Mouse (Mus musculus) kidney, embryonic 15.5 days (tissue): ENCODE data around the gene Duox2. TPM values are rescaled to one million over a fixed set of nuclear protein-coding genes. Genes with fewer than 3 reads are reported as not detected.
"Not testable (repeated sequence)": the region's sequence is repeated elsewhere in the genome, so short reads cannot be mapped to it uniquely, and the experiment has no call there.

Experiments used
- ATAC-seq: fragments of 200-750 bp; cut with Nextera tagmentation; replicated peaks from 2 replicates; pipeline ENCODE4 v1.8.0; 2017; ENCODE audit warnings: moderate TSS enrichment; ENCODE audit not compliant: low FRiP score
- H3K27ac ChIP-seq: fragments of 300-500 bp; sonication (generic); 2 replicates; pipeline ENCODE4 v1.5.1; 2015; ENCODE audit warnings: mild to moderate bottlenecking, inconsistent platforms
- H3K27me3 ChIP-seq: fragments of 300-500 bp; sonication (generic); 2 replicates; pipeline ENCODE4 v1.6.1; 2015; ENCODE audit warnings: inconsistent platforms
- H3K36me3 ChIP-seq: fragments of 300-500 bp; sonication (generic); 2 replicates; pipeline ENCODE4 v1.6.1; 2015; ENCODE audit warnings: inconsistent platforms
- H3K4me1 ChIP-seq: fragments of 300-500 bp; sonication (generic); 2 replicates; pipeline ENCODE4 v1.6.1; 2015; ENCODE audit warnings: inconsistent platforms
- H3K4me2 ChIP-seq: fragments of 300-500 bp; sonication (generic); 2 replicates; pipeline ENCODE4 v1.6.1; 2015; ENCODE audit warnings: moderate library complexity, mild to moderate bottlenecking, inconsistent platforms
- H3K4me3 ChIP-seq: fragments of 300-500 bp; sonication (generic); replicated peaks from 2 replicates; pipeline ENCODE4 v1.5.1; 2015; ENCODE audit warnings: mild to moderate bottlenecking, inconsistent platforms
- H3K9ac ChIP-seq: fragments of 300-500 bp; sonication (generic); 2 replicates; pipeline ENCODE4 v1.6.1; 2015; ENCODE audit warnings: mild to moderate bottlenecking, inconsistent platforms
- H3K9me3 ChIP-seq: fragments of 300-500 bp; sonication (generic); replicated peaks from 2 replicates; pipeline ENCODE4 v1.6.1; 2016; ENCODE audit warnings: inconsistent platforms
- whole genome bisulfite sequencing: fragments of 180-500 bp; shearing (Covaris S2); methylation state at CpG from one replicate; pipeline ENCODE4 v1.1.7; 2015; ENCODE audit warnings: mixed read lengths; 5-methylcytosine and 5-hydroxymethylcytosine counted together
- polyA plus RNA-seq: library from polyadenylated mRNA; unstranded; fragments of >200 nt; fragmentation: Nextera tagmentation; extraction: Ambion mirVana; gene quantifications from 2 replicates; pipeline ENCODE4 v1.2.1, GENCODE M21; 2015

Duox2 gene
- 0.10 and 0.19 TPM in 2 replicates for polyA plus RNA-seq

DNA sequence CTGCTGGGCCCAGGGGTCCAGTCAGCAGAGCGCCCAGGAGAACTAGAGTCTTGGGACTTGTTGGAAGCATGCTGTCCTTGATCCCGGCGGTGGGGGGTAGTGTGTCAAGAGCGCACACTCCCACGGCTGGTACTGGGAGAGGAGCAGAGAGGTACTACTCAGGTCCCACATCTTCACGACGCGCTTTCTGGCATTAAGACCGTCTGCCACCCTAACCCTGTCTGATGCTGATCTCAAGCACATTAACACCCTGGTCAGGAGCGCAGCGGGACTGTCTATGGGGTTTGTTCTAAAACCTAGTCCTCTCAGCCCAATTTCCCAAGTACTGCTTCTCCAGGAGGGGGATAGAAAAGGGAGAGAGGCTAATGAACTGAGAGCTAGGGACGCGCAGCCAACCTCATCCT is at the start of gene Duox2:
TSS of gene Duox2 (minus strand) at position 354 of the 404 bp plus-strand sequence.
- no peak for ATAC-seq
- H3K27me3 ChIP-seq: peaks cover 100% of the 10 kb centered on the region
- H3K36me3 ChIP-seq: no peaks in the 10 kb centered on the region
- peak within 1 kb of the TSS; percentile 52 for H3K4me2 ChIP-seq
- peak within 1 kb of the TSS; percentile 33 for H3K4me3 ChIP-seq
- 3% methylated on average over 13 of the region's 13 CpGs for WGBS
- H3K9me3 ChIP-seq: no peaks in the 10 kb centered on the region
- H3K9ac ChIP-seq: no peak within 1 kb of the TSS
- H3K27ac ChIP-seq: no peak within 1 kb of the TSS
- H3K4me1 ChIP-seq: peaks cover 46% of the 10 kb centered on the region

DNA sequence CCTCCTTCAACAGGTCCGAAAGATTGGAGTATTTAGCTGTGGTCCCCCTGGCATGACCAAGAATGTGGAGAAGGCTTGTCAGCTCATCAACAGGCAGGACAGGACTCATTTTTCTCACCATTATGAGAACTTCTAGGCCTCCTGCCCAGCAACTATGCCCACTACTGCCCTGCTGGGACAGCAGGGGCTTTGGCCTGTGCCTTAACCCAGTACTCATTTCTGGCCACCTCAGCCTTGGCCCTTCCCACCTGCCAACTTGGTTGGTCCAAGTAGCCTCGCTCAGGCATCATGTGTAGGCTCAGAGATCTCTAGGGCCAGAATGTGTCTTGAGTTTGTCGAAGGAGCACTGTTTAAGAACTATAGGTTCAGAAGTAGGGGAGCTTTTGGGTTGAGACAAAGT is 49.0 kb upstream of the Duox2 start:
- no peaks in the 10 kb centered on the region for H3K36me3 ChIP-seq
- H3K4me3 ChIP-seq: no peak overlapping the region
- ATAC-seq: no peak
- H3K9me3 ChIP-seq: no peaks in the 10 kb centered on the region
- no peaks in the 10 kb centered on the region for H3K27me3 ChIP-seq
- H3K9ac ChIP-seq: no peak overlapping the region
- H3K4me1 ChIP-seq: peaks cover 33% of the 10 kb centered on the region
- WGBS: 97% methylated on average over 3 of the region's 3 CpGs
- no peak overlapping the region for H3K4me2 ChIP-seq
- H3K27ac ChIP-seq: no peak overlapping the region

DNA sequence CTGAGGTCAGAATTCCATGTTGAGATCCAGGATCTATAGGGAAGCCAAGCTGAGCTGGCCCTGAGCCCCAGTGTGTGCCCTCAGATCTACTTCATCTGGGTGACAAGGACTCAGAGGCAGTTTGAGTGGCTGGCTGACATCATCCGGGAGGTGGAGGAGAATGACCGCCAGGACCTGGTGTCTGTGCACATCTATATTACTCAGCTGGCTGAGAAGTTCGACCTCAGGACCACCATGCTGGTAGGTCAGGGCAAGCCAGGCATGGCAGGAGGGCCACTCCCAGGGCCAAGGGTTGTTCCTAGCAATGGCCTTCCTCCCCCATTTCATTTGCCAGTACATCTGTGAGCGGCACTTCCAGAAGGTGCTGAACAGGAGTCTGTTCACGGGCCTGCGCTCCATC is 47.9 kb upstream of the Duox2 start:
- 78% methylated on average over 6 of the region's 6 CpGs for WGBS
- peaks cover 22% of the 10 kb centered on the region for H3K4me1 ChIP-seq
- not testable (repeated sequence) for H3K27ac ChIP-seq, H3K9ac ChIP-seq, ATAC-seq, H3K4me3 ChIP-seq, H3K9me3 ChIP-seq, H3K36me3 ChIP-seq, H3K27me3 ChIP-seq, H3K4me2 ChIP-seq

DNA sequence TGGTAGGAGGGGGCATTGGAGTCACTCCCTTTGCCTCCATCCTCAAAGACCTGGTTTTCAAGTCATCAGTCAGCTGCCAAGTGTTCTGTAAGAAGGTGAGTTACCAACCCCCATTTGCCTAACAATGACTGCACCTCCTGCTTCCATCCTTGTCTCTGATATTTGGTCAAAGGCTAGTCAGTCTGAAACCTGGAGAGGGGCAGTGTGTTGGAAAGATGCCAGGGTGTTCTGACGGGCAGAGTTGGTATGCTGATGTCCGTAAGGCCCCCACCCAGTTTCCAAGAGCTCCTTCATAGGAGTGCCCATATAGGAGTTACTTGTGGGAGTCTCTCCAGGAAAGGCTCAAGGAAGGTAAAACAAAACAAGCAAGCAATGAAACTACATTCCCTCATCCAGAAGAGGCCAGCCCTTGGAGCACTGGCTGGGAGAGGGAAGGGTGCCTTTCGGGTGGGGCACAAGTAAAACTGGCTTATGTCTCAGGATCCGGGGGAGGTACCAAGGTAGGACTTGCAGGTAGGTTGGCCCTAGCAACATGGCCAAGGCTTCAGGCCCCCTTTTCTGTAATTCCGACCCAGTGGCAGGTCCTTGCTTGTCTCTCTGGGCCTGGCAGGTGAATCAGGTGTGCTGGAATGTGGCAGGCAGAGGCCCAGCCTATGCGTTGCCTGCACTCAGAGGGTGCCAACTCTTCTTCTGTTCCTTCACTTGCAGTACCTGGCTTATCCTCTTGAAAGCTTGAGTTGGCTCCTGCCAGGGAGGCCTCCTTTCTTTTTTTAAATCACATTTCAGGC is 47.1 kb upstream of the Duox2 start:
- H3K4me3 ChIP-seq: no peak overlapping the region
- no peaks in the 10 kb centered on the region for H3K27me3 ChIP-seq
- H3K27ac ChIP-seq: no peak overlapping the region
- no peak overlapping the region for H3K4me2 ChIP-seq
- WGBS: 78% methylated on average over 6 of the region's 6 CpGs
- H3K9ac ChIP-seq: no peak overlapping the region
- no peaks in the 10 kb centered on the region for H3K36me3 ChIP-seq
- peaks cover 19% of the 10 kb centered on the region for H3K4me1 ChIP-seq
- H3K9me3 ChIP-seq: no peaks in the 10 kb centered on the region
- no peak for ATAC-seq

DNA sequence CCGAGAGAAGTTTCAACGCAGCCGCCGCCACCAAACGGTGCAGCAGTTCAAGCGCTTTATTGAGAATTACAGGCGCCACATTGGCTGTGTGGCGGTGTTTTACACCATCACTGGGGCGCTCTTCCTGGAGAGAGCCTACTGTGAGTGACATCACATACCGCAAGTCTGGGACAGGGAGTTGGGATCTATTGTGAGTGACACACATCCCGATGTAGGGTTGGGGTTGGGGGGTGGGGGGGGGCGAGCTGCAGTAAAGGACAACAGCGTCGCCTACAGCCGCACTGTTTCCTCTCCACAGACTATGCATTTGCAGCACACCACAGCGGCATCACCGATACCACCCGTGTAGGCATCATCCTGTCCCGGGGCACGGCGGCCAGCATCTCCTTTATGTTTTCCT is 39.0 kb upstream of the Duox2 start:
- WGBS: 61% methylated on average over 21 of the region's 21 CpGs
- peak overlapping the region; percentile 32 for H3K4me2 ChIP-seq
- no peaks in the 10 kb centered on the region for H3K9me3 ChIP-seq
- no peaks in the 10 kb centered on the region for H3K4me1 ChIP-seq
- H3K4me3 ChIP-seq: no peak overlapping the region
- no peak overlapping the region for H3K27ac ChIP-seq
- H3K36me3 ChIP-seq: no peaks in the 10 kb centered on the region
- H3K9ac ChIP-seq: no peak overlapping the region
- ATAC-seq: no peak
- H3K27me3 ChIP-seq: peaks cover 7% of the 10 kb centered on the region; the same call in 1 of the 2 replicates

DNA sequence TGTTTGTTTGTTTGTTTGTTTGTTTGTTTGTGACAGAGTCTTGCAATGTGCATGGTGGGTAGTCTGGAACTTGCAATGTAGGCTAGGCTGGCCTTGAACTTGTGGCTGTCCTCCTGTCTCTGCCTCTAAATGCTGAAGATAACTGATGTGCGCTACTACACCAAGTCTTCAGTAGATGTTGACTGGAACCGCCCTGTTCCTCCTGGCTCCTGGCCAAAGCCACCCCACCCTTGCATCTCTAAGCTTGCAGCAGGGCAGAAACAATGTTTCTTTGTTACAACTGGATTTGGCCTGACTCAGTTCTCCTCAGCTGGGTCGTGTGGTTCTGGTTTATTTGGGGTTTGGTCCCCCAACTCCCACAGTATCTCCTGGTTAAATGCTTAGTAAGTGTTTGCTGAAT is 35.9 kb upstream of the Duox2 start:
- peaks cover 7% of the 10 kb centered on the region; the same call in 1 of the 2 replicates for H3K27me3 ChIP-seq
- no peak overlapping the region for H3K9ac ChIP-seq
- no peak for ATAC-seq
- no peak overlapping the region for H3K4me2 ChIP-seq
- H3K9me3 ChIP-seq: no peaks in the 10 kb centered on the region
- 68% methylated on average over 3 of the region's 3 CpGs for WGBS
- no peak overlapping the region for H3K4me3 ChIP-seq
- H3K27ac ChIP-seq: no peak overlapping the region
- H3K4me1 ChIP-seq: no peaks in the 10 kb centered on the region
- no peaks in the 10 kb centered on the region for H3K36me3 ChIP-seq

DNA sequence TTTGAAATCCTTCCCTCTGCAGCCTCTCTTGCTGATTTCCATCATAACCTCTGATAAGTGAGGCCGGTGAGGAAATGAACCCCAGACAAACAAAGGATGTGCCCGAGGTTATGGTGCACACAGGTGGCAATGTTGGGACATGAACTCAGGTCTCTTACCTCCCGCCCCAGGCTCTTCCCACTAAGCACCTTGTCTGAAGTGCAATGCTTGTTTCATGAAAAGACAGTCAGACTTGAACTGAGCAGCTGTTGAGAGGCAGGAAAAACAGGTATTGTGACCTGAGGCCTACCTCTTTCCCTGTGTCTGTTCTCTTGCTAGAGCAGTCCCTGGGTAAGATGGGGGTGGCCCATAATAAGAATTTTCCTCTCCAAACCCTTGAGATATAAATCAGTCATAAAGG is 34.0 kb upstream of the Duox2 start:
- H3K36me3 ChIP-seq: no peaks in the 10 kb centered on the region
- no peak overlapping the region for H3K9ac ChIP-seq
- H3K4me1 ChIP-seq: no peaks in the 10 kb centered on the region
- 83% methylated on average over 3 of the region's 3 CpGs for WGBS
- H3K27ac ChIP-seq: no peak overlapping the region
- ATAC-seq: no peak
- no peak overlapping the region for H3K4me3 ChIP-seq
- H3K27me3 ChIP-seq: 0 out of 2 replicates have a peak, but pooled peaks cover 2% of the 10 kb centered on the region
- H3K9me3 ChIP-seq: no peaks in the 10 kb centered on the region
- H3K4me2 ChIP-seq: no peak overlapping the region

DNA sequence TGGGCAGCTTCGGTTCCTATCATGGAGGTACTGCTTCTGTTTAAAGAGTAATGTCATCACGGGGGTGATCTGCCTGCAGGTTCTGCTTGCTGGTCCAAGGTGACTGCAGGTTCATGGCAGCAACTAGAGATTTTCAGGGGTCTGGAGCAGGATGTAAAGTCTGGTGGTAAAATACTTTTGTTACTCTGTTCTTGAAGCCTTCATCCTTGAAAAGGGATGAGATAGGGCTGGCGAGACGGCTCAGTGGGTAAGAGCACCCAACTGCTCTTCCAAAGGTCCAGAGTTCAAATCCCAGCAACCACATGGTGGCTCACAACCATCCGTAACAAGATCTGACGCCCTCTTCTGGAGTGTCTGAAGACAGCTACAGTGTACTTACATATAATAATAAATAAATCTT is 32.1 kb upstream of the Duox2 start:
- 81% methylated on average over 6 of the region's 6 CpGs for WGBS
- not testable (repeated sequence) for H3K9ac ChIP-seq, ATAC-seq, H3K4me3 ChIP-seq, H3K4me2 ChIP-seq, H3K27ac ChIP-seq, H3K4me1 ChIP-seq, H3K9me3 ChIP-seq, H3K27me3 ChIP-seq, H3K36me3 ChIP-seq

DNA sequence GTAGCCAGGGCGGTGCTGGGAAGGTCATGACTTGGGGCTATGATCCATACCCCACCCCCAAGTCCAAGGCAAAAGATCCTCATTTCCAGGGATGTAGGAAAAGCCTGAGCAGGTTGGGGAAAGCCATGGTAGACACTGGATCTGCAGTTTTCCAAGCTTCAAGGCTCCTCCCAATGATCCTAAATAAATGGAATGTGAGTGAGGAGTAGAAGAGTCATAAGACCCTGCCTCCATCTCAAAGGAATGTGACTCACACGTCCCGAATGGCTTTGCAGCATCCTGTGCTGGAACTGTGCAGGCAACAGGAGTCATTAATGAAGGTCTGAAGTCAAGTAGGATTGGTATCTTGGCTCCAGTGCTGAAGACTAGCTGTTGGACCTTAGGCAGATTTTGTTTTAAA is 29.7 kb upstream of the Duox2 start:
- no peaks in the 10 kb centered on the region for H3K27me3 ChIP-seq
- 53% methylated on average over 3 of the region's 3 CpGs for WGBS
- H3K9me3 ChIP-seq: no peaks in the 10 kb centered on the region
- no peak overlapping the region for H3K9ac ChIP-seq
- H3K27ac ChIP-seq: no peak overlapping the region
- ATAC-seq: no peak
- no peaks in the 10 kb centered on the region for H3K4me1 ChIP-seq
- H3K36me3 ChIP-seq: no peaks in the 10 kb centered on the region
- H3K4me3 ChIP-seq: no peak overlapping the region
- no peak overlapping the region for H3K4me2 ChIP-seq

DNA sequence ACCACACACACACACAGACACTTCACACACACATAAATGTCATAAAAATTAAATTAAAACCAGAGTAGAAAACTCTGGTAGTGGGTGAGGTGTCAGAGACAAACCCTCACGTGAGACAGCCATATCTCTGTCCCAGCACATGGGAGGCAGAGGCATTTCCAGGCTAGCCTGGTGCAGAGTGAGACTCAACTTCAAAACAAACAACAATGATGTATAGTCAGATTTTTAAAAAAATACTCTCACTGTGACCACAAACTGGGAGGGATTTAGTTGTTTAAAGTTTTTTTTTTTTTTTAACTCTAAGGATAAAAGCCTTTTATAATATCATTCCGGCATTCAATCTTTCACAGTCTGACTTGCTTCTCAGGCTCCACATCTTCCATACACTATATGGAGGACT is 27.1 kb upstream of the Duox2 start:
- 62% methylated on average over 2 of the region's 2 CpGs for WGBS
- ATAC-seq: no peak

DNA sequence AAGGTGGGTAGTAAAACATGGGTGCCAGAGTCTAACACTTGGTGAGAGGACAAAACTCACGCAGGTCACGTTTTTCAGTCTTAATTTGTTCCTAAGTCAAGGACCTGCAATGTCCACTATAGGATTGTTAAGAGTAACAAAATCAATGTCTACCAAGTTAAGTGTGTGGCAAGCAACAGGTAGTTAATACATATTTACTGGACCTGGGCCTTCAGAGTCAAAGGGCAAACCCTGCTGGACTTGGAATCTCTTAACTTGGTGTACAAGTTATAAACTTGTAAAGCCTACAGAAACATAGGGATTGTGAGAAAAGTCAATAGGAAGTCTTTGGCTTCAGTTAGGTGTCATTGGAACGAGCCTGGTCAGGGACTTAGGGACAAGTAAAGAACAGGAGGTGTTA is 26.3 kb upstream of the Duox2 start:
- Histone ChIP-seq H3K27ac (no peak overlapping the region), H3K4me1 (no peaks in the 10 kb centered on the region), H3K9me3 (no peaks in the 10 kb centered on the region), H3K27me3 (no peaks in the 10 kb centered on the region), H3K4me3 (no peak overlapping the region), H3K36me3 (no peaks in the 10 kb centered on the region), H3K4me2 (no peak overlapping the region), H3K9ac (no peak overlapping the region)
- WGBS: 65% methylated on average over 3 of the region's 3 CpGs
- no peak for ATAC-seq

More for the DNA sequence above, 27.1 kb upstream of the Duox2 start:
- Histone ChIP-seq H3K27ac (no peak overlapping the region), H3K4me3 (no peak overlapping the region), H3K4me2 (no peak overlapping the region), H3K27me3 (no peaks in the 10 kb centered on the region), H3K4me1 (no peaks in the 10 kb centered on the region), H3K9me3 (no peaks in the 10 kb centered on the region), H3K36me3 (no peaks in the 10 kb centered on the region), H3K9ac (no peak overlapping the region)

DNA sequence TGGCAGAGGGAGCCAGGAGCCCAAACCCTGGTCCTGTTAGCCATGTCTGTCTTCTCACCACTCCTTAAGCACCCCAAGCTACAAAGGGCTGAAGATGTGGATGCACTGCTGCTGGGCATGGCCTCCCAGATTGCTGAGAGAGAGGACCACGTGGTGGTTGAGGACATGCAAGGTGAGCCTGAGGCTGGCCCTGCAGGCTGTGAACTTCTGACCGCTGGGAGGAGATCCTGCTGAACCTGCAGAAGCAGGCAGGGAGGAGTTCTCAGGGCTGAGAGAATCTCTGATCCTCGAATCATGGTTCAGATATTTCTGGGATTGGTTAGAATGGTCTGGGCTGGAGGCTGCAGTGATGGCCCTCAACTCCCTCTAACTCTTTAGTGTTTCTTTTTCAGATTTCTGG is 25.7 kb upstream of the Duox2 start:
- no peaks in the 10 kb centered on the region for H3K9me3 ChIP-seq
- no peaks in the 10 kb centered on the region for H3K27me3 ChIP-seq
- H3K27ac ChIP-seq: no peak overlapping the region
- no peak overlapping the region for H3K9ac ChIP-seq
- no peaks in the 10 kb centered on the region for H3K4me1 ChIP-seq
- no peak overlapping the region for H3K4me3 ChIP-seq
- WGBS: 66% methylated on average over 3 of the region's 3 CpGs
- no peak overlapping the region for H3K4me2 ChIP-seq
- H3K36me3 ChIP-seq: no peaks in the 10 kb centered on the region
- no peak for ATAC-seq

DNA sequence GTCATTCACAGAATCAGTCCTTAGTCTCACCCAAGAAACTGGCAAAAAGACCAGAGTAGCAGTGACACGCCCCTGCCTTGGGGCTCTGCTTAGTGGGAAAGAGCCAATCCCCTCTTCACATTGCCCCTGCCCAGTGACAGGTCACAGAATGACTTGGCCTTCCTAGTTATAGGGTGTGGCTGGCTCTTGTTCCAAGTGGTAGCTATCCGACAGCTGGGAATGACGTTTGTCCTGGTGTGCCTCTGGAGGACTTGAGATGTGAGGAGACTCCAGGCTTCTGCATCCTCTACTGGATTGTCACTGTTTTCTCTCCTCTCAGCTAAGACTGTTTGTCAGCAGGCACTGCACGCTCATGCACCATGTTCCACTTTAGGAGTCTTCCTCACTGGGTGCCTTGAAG is 19.1 kb upstream of the Duox2 start:
- H3K27ac ChIP-seq: no peak overlapping the region
- no peak for ATAC-seq

More for the DNA sequence above, 19.1 kb upstream of the Duox2 start:
- Histone ChIP-seq H3K36me3 (no peaks in the 10 kb centered on the region), H3K4me3 (no peak overlapping the region), H3K4me1 (peaks cover 11% of the 10 kb centered on the region), H3K27me3 (peaks cover 36% of the 10 kb centered on the region), H3K9me3 (no peaks in the 10 kb centered on the region), H3K9ac (no peak overlapping the region), H3K4me2 (no peak overlapping the region)
- WGBS: 60% methylated on average over 4 of the region's 4 CpGs
